Mouse (Mus musculus): ENCODE results near the gene Cyp2w1. TPM values are rescaled to one million over a fixed set of nuclear protein-coding genes. Genes with fewer than 3 reads are reported as not detected.

Cyp2w1 gene
- total and polyA plus RNA-seq, 2 experiments from 2014 or later = not detected

- Histone ChIP-seq H3K36me3 (ENCODE audit: insufficient read depth, low read length) (no peaks in the 10 kb centered on the region), H3K27me3 (ENCODE audit: insufficient read depth, low read length) (no peaks in the 10 kb centered on the region), H3K4me2 (ENCODE audit: low read depth, low read length) (no peak overlapping the region), H3K27ac (peak overlapping the region; percentile 54), H3K4me1 (ENCODE audit: insufficient read depth, low read length) (peaks cover 23% of the 10 kb centered on the region), H3K9me3 (ENCODE audit: low read length) (no peaks in the 10 kb centered on the region), H3K9ac (replicated peaks; ENCODE audit: low read length) (no peak overlapping the region), H3K4me3 (ENCODE audit: low read length) (no peak overlapping the region)
- ATAC-seq = no peak
- whole genome bisulfite sequencing = 93% methylated on average over 37 of the region's 37 CpGs
- TF ChIP-seq CTCF (IDR thresholded peaks at IDR 0.05; ENCODE audit: low read depth) = no peak
- DNase-seq (ENCODE audit: low spot score) = no peak
These were observed 40.1 kb downstream of the Cyp2w1 start for GRCm38 (mm10) chr5:139392219-139393196.

DNA sequence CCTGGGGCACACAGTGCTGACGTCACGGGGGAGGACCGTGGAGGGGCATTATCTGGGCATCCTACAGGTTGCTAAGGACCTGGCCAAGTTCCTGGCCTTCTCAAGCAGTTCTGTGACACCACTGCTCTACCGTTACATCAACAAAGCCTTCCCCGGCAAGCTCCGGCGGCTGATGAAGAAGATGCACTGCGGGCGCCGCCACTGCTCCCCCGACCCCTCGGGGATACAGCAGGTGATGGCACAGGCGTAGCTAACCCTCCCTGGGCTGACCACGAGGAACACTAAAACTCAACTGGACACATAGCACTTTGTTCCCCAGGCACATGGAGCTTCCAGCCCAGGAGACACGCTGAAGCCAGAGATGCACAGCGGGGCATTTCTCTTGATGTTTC lies 40.8 kb downstream of the Cyp2w1 start:
- Histone ChIP-seq H3K9ac (replicated peaks; ENCODE audit: low read length) (no peak overlapping the region), H3K27me3 (ENCODE audit: insufficient read depth, low read length) (no peaks in the 10 kb centered on the region), H3K4me1 (ENCODE audit: insufficient read depth, low read length) (peaks cover 18% of the 10 kb centered on the region), H3K27ac (no peak overlapping the region), H3K4me2 (ENCODE audit: low read depth, low read length) (no peak overlapping the region), H3K9me3 (ENCODE audit: low read length) (no peaks in the 10 kb centered on the region), H3K36me3 (ENCODE audit: insufficient read depth, low read length) (no peaks in the 10 kb centered on the region), H3K4me3 (ENCODE audit: low read length) (no peak overlapping the region)
- 86% methylated on average over 16 of the region's 16 CpGs for WGBS
- ATAC-seq = no peak
- no peak for DNase-seq (ENCODE audit: low spot score)
- no peak for TF ChIP-seq CTCF (IDR thresholded peaks at IDR 0.05; ENCODE audit: low read depth)

DNA sequence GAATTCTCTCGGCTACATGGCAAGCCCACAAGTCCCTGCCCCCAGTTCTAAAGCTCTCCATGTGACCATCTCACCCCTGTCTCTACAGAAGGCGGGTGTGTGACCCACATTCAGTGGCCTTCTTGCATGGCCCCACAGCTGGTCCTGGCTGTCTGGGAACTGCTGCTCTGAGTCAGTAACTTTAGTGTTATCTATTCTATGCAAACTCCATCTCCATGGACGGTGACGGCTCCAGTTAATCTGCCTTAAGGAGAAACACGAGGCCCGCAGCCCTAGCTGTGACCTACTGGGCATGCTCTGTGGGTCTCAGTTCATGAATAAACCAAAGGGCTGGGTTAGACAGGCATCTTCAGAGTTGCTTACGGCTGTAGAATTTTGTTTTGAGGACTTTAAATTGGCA lies 42.0 kb downstream of the Cyp2w1 start:
- WGBS = 73% methylated on average over 7 of the region's 7 CpGs
- DNase-seq (ENCODE audit: low spot score) (no peak), ATAC-seq (no peak)
- H3K27ac ChIP-seq = no peak overlapping the region
- H3K4me2 ChIP-seq (ENCODE audit: low read depth, low read length) = no peak overlapping the region
- no peak for TF ChIP-seq CTCF (IDR thresholded peaks at IDR 0.05; ENCODE audit: low read depth)
- peaks cover 7% of the 10 kb centered on the region for H3K4me1 ChIP-seq (ENCODE audit: insufficient read depth, low read length)
- no peak overlapping the region for H3K4me3 ChIP-seq (ENCODE audit: low read length)
- H3K27me3 ChIP-seq (ENCODE audit: insufficient read depth, low read length) = no peaks in the 10 kb centered on the region
- no peak overlapping the region for H3K9ac ChIP-seq (replicated peaks; ENCODE audit: low read length)
- no peaks in the 10 kb centered on the region for H3K9me3 ChIP-seq (ENCODE audit: low read length)
- no peaks in the 10 kb centered on the region for H3K36me3 ChIP-seq (ENCODE audit: insufficient read depth, low read length)

DNA sequence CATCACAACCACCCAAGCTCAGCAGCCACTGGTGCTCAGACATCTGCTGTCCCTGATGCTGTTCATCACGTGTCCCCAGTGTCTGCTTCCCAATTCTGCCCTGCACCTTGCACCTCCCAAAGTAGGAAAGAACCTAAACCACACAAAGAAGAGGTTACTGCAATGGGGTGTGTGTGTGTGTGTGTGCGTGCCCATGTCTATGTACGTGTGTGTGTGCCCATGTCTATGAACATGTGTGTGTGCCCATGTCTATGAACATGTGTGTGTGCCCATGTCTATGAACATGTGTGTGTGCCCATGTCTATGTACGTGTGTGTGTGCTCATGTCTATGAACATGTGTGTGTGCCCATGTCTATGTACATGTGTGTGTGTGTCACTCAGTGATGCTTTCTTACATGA lies 43.1 kb downstream of the Cyp2w1 start:
- H3K36me3 ChIP-seq (ENCODE audit: insufficient read depth, low read length) = no peaks in the 10 kb centered on the region
- H3K4me2 ChIP-seq (ENCODE audit: low read depth, low read length) = no peak overlapping the region
- TF ChIP-seq CTCF (IDR thresholded peaks at IDR 0.05; ENCODE audit: low read depth) = no peak
- H3K27ac ChIP-seq = no peak overlapping the region
- no peaks in the 10 kb centered on the region for H3K9me3 ChIP-seq (ENCODE audit: low read length)
- H3K9ac ChIP-seq (replicated peaks; ENCODE audit: low read length) = no peak overlapping the region
- no peak overlapping the region for H3K4me3 ChIP-seq (ENCODE audit: low read length)
- 92% methylated on average over 4 of the region's 4 CpGs for WGBS
- H3K4me1 ChIP-seq (ENCODE audit: insufficient read depth, low read length) = peaks cover 7% of the 10 kb centered on the region
- no peak for DNase-seq (ENCODE audit: low spot score)
- H3K27me3 ChIP-seq (ENCODE audit: insufficient read depth, low read length) = no peaks in the 10 kb centered on the region
- ATAC-seq = no peak

- Histone ChIP-seq H3K4me2 (ENCODE audit: low read depth, low read length) (no peak overlapping the region), H3K36me3 (ENCODE audit: insufficient read depth, low read length) (no peaks in the 10 kb centered on the region), H3K9ac (replicated peaks; ENCODE audit: low read length) (no peak overlapping the region), H3K27me3 (ENCODE audit: insufficient read depth, low read length) (no peaks in the 10 kb centered on the region), H3K4me1 (ENCODE audit: insufficient read depth, low read length) (no peaks in the 10 kb centered on the region; the same call in 1 of the 2 replicates), H3K27ac (no peak overlapping the region), H3K9me3 (ENCODE audit: low read length) (no peaks in the 10 kb centered on the region), H3K4me3 (ENCODE audit: low read length) (no peak overlapping the region)
- DNase-seq (ENCODE audit: low spot score) = no peak
- 92% methylated on average over 4 of the region's 4 CpGs for WGBS
- no peak for ATAC-seq
- TF ChIP-seq CTCF (IDR thresholded peaks at IDR 0.05; ENCODE audit: low read depth) = no peak
These were observed 45.0 kb downstream of the Cyp2w1 start for GRCm38 (mm10) chr5:139397359-139397916.

- 41% methylated on average over 5 of the region's 5 CpGs for WGBS
- Histone ChIP-seq H3K9me3 (ENCODE audit: low read length) (no peaks in the 10 kb centered on the region), H3K36me3 (ENCODE audit: insufficient read depth, low read length) (no peaks in the 10 kb centered on the region), H3K27me3 (ENCODE audit: insufficient read depth, low read length) (no peaks in the 10 kb centered on the region), H3K4me1 (ENCODE audit: insufficient read depth, low read length) (no peaks in the 10 kb centered on the region; the same call in 1 of the 2 replicates), H3K4me2 (ENCODE audit: low read depth, low read length) (no peak overlapping the region), H3K4me3 (ENCODE audit: low read length) (no peak overlapping the region), H3K9ac (replicated peaks; ENCODE audit: low read length) (no peak overlapping the region), H3K27ac (no peak overlapping the region)
- TF ChIP-seq CTCF (IDR thresholded peaks at IDR 0.05; ENCODE audit: low read depth) = peak; percentile 92
- peak; percentile 86 for ATAC-seq
- DNase-seq (ENCODE audit: low spot score) = peak; percentile 95
These were observed 45.7 kb downstream of the Cyp2w1 start for GRCm38 (mm10) chr5:139397959-139398753.
